Mouse (Mus musculus) testis, adult 2 months (tissue): ENCODE results near the gene Npff.

Experiments
- CTCF ChIP-seq: fragments of 200-500 bp; IDR thresholded peaks from 2 replicates; pipeline ENCODE4 v1.5.1; 2012; ENCODE audit warnings: low read depth, mild to moderate bottlenecking, inconsistent platforms, low read length, moderate library complexity; ENCODE audit not compliant: control insufficient read depth, insufficient read depth, insufficient replicate concordance
- POLR2A ChIP-seq: fragments of 200-500 bp; IDR thresholded peaks from 2 replicates; pipeline ENCODE4 v1.6.1; 2012; ENCODE audit warnings: low read depth, mild to moderate bottlenecking, inconsistent platforms, low read length, moderate library complexity; ENCODE audit not compliant: control insufficient read depth

GRCm38 (mm10) chr15:102546677-102547427, 22.1 kb upstream of the Npff start:
- no peak for TF ChIP-seq POLR2A
- no peak for TF ChIP-seq CTCF
